Comparison of ENCODE assay signal across 31 mouse cellular contexts in genomic region chr17:27774198-27774597, GRCm38 (mm10). TPM values are rescaled to one million over a fixed set of nuclear protein-coding genes. Genes with fewer than 3 reads are reported as not detected.
"Had no signal": no experiment of that assay in that cellular context is flagged by ENCODE, and none has a peak within 500 bp of the region (broad histone marks: within the 10 kb centered on the region; RNA-seq: fewer than 3 reads in every experiment).

No protein-coding gene starts in this region.

- DNase-seq: gastrocnemius, adult 2 months; gastrocnemius, postnatal 10 days; gastrocnemius, postnatal 25 days; heart, adult 18-20 months; heart, postnatal 14 days; heart, postnatal 36 days; kidney, adult 11 months; kidney, adult 2 months; kidney, adult 9 months; kidney, postnatal 14 days; kidney, postnatal 36 days; layer of hippocampus, postnatal 36 days; left cerebral cortex, postnatal 4 days had no signal

- H3K36me3 ChIP-seq: heart, embryonic 15.5 days; hindbrain, embryonic 15.5 days had no signal

- H3K9ac ChIP-seq: heart, embryonic 13.5 days; heart, embryonic 15.5 days; hindbrain, embryonic 12.5 days; hindbrain, embryonic 15.5 days; kidney, embryonic 15.5 days; limb, embryonic 15.5 days; liver, embryonic 12.5 days; liver, embryonic 14.5 days had no signal

- H3K9me3 ChIP-seq: heart, embryonic 13.5 days; heart, embryonic 15.5 days; hindbrain, embryonic 12.5 days; hindbrain, embryonic 15.5 days; kidney, embryonic 15.5 days; limb, embryonic 13.5 days; limb, embryonic 15.5 days; liver, embryonic 12.5 days had no signal

- H3K4me3 ChIP-seq: gastrocnemius, adult 2 months; heart, embryonic 13.5 days; heart, embryonic 15.5 days; hindbrain, embryonic 12.5 days; hindbrain, embryonic 15.5 days; kidney, embryonic 15.5 days; limb, embryonic 13.5 days; limb, embryonic 15.5 days; liver, embryonic 12.5 days had no signal

- ATAC-seq: hindbrain, postnatal 0 days; intestine, embryonic 16.5 days; liver, embryonic 12.5 days had no signal

- H3K4me1 ChIP-seq: hindbrain, embryonic 12.5 days; hindbrain, embryonic 15.5 days had no signal

- H3K4me2 ChIP-seq: heart, embryonic 11.5 days; heart, embryonic 13.5 days; heart, embryonic 15.5 days; hindbrain, embryonic 12.5 days; hindbrain, embryonic 15.5 days; kidney, embryonic 15.5 days; limb, embryonic 13.5 days; limb, embryonic 15.5 days; liver, embryonic 12.5 days had no signal

- H3K27me3 ChIP-seq: heart, embryonic 13.5 days; heart, embryonic 15.5 days; hindbrain, embryonic 12.5 days; hindbrain, embryonic 15.5 days; kidney, embryonic 15.5 days; limb, embryonic 13.5 days; limb, embryonic 15.5 days; liver, embryonic 12.5 days had no signal

- H3K27ac ChIP-seq: gastrocnemius, adult 2 months; heart, embryonic 13.5 days; heart, embryonic 15.5 days; hindbrain, embryonic 12.5 days; hindbrain, embryonic 15.5 days; hindbrain, postnatal 0 days; kidney, embryonic 15.5 days; kidney, postnatal 0 days; limb, embryonic 15.5 days; liver, embryonic 12.5 days; liver, embryonic 14.5 days had no signal

RNA-seq across cellular contexts. Expression of gene Spdef, which starts 45.4 kb away (rescaled TPM):
- total RNA-seq: gastrocnemius, adult 2 months; granulocyte monocyte progenitor cell, adult 5-6 weeks; heart, adult 8-10 months; heart, postnatal 14 days; heart, postnatal 36 days; hematopoietic stem cell, adult 5-6 weeks; layer of hippocampus, adult 18-20 months; liver, adult 2 months had no signal
- polyA plus RNA-seq: liver, embryonic 12.5 days; liver, embryonic 14.5 days had no signal
